Mouse (Mus musculus) CH12.LX (cell line): ENCODE data around the gene Tmem251.

Source experiments
- CHD1 ChIP-seq: IDR thresholded peaks from 2 replicates; pipeline ENCODE4 v1.6.1; 2012; ENCODE audit warnings: low read depth, low read length, improper control_type of control experiment, inconsistent platforms
- CTCF ChIP-seq, 2 experiments: IDR thresholded peaks in 1 of 2; conservative IDR thresholded peaks in 1 of 2; 2 replicates each; pipeline ENCODE4 v1.5.1; 2011 to 2012; ENCODE audit warnings: low read depth in 2 of 2, low read length in 2 of 2, improper control_type of control experiment in 1 of 2, inconsistent platforms in 1 of 2, mild to moderate bottlenecking in 1 of 2, moderate library complexity in 1 of 2
- POLR2A ChIP-seq: IDR thresholded peaks from 2 replicates; pipeline ENCODE4 v1.6.1; 2011; ENCODE audit warnings: low read depth, mild to moderate bottlenecking, improper control_type of control experiment, low read length

DNA sequence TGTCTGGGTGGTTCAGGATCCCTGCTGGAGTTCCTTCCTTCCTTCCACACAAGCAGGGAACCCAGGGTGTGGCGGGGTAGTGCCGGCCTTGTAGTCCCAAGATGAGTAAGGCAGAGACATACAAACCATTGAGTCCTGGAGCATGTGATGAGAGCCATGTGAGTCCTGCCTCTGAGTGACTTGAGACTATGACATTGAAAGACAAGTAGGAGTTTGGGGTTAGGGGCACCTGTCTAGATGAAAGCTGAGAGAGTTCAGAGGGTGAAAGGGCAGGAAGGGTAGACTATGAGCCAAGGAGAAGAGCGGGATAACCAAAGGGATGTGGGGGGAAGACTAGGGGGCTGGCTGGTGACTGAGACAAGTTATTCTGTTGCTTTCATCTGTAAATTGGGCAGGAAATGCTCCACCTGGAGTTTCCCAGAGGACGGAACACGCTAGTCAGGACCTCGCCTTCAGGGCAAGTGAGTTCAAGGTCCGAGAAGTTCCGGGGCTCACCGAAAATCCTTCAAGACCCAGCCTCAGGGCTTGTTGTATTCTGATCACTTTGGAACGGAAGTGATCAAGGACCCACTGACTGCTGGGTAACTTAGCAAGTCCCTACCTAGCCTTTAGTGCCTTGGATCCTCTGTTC lies 36.6 kb upstream of the Tmem251 start:
- TF ChIP-seq POLR2A: no peak
- TF ChIP-seq CTCF (conservative IDR thresholded peaks at IDR 0.05 in 1 of 2, IDR thresholded peaks at IDR 0.05 in 1 of 2; ENCODE audit: low read depth in 2 of 2, low read length in 2 of 2): no peak
- no peak for TF ChIP-seq CHD1
